Mouse (Mus musculus) kidney, postnatal 25 days (tissue): Measurements from ENCODE around the gene Tubgcp3.
A peak's percentile ranks its signal among the peaks of the same experiment; 100 is the strongest.

ENCODE experiments used
- DNase-seq, 2 experiments: peaks; one replicate each; pipeline ENCODE4 v3.0.0; 2021; ENCODE audit warnings: mixed read lengths in 2 of 2

Tubgcp3 gene

DNA sequence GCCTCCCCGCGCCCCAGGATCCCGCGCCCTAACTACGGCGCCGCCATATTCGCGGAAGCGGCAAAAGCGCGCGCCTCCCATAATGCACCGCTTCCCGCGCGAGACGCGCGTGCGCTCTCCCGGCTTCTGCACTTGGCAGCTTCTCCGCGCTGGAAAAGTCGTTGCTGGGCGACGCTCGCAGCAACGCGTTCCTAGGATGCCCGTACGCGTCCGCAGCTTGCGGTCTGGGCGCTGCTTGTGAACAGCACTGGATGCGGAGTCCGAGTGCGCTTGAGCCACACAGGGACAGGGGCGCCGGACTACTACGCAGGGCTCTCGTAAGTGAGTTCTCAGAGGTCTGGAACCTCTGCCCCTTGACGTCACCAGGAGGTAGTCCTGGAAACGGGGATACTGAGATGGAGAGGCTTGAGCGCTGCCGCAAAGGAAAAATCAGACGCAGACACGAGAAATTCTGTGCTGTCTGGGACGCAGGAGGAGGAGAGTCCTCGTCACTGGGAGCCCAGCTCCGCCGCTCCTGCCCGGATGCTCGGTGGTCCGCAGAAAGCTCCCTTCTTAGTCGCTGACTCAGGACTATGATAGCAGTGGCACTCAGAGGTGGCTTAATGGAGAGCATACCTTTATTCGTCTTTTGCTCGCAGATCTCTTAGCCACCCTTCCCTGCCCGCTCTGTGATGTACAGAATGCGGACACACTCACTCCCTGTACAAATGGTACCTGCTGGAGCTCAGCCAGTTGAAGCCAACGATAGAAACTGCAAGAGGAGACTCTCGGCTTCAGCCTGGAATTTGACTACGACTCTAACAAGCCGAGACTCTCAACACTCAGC, at the start of gene Tubgcp3:
Gene Tubgcp3 (minus strand): TSS at position 193 of the 826 bp plus-strand sequence.
- peak; percentile 90 to 92 for DNase-seq

DNA sequence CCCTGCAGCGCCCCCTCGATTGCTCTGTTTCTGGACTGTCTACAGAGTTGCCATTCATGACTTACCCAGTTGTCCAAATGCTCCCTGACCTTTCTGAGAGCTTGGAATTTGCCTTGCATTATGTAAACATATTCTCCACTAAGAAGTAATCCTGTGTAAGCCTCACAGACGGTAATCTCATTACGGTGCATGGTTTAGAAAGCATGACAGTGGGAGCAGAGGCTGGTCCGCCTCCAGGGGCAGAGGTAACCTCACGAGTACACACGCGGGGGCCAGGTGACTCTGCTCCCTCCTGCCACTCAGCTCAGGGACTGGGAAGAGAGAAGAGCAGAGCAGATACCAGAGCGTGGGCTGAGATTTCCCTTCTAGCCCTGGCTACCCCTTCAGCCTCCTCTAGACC, 47.0 kb upstream of the Tubgcp3 start:
- DNase-seq = peak; percentile 54 to 83

DNA sequence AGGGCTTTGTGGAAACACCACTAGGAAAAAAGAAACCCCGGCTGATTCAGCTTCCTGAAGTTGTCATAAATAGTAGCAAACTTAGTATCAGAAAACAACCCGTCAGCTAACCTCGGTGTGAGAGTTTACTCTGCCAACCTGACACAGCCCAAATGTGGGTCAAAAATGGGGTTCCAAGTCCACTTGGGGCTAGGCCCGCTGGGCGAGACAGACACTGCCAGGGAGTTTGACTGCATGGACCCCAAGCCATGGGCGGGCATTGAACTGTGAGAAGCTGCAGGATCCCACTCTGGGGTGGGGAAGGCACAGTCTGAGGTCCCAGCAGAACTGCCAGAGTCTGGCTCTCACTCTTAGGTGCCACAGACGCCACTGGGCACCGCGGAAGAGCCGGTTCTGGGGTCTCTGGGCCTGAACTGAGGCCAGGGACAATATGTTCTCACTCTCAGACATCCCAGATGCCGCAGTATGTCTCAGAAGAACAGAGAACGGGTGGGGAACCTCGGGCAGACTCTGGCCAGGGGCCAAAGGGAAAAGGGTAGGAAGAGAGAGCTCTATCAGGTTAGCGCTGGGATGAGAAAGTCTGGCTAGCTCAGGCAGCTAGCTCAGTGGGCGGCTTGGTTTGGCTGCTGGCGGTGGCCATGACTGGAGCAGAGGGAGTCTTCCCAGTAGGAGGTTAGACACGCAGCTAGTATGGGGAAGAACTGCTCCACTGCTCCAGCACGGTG, 44.0 kb upstream of the Tubgcp3 start:
- peak; percentile 67 to 85 for DNase-seq

DNA sequence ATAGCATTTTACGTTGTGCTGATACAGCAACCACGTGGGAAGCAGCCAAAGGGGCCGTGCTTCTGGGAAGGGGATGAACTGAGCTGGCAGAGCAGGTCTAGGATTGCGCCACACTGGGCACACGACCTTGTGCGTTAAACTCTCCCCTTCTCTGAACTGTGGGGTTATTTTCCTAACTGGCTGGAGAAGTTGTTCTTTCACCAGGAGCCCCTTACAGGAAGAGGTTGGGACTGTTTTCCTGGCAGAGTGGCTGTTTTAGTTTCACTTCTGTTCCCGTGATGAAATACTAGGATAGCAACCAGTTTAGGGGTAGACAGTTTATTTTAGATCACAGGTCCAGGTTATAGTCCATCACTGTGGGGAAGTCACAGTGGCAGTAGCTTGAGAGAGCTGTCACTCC, 39.6 kb upstream of the Tubgcp3 start:
- DNase-seq = peak in 1 of 2 experiments; percentile 62

DNA sequence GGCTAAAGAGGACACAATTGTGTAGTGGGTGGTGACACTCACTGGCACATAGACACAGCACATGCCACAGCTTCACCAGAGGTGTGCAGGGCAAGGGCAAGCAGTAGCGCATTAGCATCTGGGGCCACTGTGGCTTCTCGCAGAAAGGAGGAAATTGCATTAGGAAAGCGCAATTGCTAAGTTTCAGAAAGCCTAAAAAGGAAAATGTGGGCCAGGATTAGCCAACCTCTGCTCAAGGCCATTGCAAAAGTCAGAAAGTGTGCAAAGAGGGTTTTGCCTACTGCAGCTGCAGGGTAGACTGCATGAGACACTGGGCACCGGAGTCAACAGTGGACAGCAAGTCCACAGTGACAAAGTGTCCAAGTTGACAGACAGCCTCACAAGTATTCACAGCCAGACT, 31.5 kb upstream of the Tubgcp3 start:
- no peak for DNase-seq

DNA sequence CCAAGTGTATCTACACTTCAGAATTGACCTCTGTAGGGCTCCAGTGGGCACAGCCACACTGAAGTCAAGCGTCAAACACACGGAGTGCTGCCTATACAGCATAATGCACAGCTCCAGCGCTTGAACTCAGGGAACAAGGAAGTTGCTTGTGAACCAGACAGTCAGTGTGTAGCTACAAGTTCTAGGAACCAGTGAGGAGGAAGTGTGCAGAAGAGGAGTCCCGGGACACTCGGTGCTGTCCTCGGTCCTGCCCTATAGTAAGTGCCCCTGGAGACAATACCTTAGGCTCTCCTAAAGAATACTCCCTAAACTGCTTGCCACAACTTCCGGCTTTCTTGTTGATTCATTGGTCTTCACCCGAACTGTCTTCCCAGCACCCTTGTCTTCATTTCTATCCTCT, 30.2 kb upstream of the Tubgcp3 start:
- DNase-seq = no peak

DNA sequence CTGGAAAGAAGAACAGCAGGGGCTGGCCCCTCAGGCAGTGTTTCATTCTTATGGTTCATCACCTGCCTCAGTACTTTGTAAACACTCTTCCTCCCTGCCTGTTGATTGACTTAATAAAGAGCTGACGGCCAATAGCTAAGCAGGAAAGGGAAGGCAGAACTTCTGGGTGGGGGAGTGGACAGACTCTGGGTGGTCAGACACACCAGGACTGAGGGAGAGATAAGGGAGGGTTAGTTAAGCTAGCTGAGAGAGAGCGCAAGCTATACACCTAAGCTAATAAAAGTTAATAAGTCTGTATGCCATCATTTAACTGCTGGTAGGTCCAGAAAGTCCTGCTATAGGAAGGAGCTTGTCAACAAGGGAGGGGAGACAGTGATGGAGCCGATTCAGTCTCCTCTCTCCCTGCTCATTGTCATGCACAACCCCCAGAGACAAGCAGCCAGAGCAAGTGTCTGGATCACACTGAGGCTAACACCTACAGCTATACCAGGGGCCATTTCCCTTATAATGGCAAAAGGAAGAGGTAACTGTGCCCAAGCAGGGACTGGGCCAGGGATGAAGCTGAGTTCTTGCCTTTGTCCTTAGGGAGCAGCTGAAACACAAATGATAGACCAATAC, 26.7 kb upstream of the Tubgcp3 start:
- no peak for DNase-seq

DNA sequence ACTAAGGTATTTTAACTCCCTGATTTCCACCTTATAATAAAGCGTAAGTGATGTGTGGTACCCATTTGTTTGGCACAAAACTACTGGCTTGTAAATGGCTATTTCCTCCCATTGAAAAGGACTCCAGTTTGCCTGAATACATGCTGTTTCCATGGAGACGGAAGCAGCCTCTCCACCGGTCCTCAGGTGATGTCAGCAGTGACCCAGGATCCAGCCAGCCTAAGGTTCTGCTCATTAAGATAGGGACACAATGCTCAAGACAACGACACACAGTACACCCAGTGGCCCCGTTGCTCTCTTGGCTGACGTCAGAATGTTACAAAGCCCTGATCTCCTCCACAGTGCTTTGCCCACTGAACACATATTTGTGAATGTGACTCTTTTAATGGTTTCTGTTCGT, 16.8 kb upstream of the Tubgcp3 start:
- DNase-seq = no peak

DNA sequence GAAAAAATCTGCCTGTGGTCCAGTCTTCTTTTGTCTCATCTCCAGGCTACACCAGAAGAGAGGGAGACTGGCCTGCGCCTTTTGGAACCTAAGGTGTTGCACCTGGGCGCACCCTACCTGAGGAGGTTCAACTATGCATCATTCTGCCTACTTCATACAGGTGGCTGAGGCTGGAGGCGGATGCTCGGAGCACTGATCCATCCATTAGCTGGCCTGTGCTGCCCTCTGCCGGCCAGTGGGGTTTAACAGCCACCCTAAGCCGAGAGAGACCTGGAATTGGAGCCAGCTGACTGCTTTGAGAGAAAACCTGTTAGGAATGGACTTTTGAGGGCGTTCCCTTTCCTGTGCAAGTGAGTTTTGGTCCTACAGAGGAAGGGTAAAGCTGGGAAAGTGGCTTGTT, 5.5 kb upstream of the Tubgcp3 start:
- peak; percentile 84 to 91 for DNase-seq

DNA sequence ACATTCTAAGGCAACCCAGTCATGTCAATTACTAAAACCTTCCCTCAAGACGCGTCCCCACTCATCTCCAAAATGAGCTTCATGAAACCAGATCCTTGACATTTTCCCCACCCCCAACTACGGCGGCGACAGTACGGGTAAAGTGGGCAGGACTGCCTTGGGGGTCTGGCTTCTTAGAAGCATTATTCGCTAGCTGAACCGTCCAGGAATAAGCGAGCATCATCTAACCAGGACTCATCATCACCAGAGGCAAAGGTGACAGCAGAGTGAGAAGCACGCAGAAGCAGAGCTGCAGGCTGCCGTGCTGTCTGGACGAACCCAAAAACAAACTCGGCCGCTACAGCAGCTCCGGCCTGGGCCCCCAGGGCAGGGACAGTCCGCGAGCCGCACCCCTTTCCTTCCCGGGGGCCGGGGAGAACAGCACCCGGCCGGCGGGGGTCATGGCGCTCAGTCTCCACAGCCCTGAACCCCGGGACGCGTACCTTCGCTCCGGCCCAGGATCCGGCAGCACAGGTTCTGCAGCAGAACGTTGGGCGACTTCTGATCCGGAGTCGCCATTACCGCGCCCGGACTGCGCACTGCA, 484 bp downstream of the Tubgcp3 start:
- no peak for DNase-seq

DNA sequence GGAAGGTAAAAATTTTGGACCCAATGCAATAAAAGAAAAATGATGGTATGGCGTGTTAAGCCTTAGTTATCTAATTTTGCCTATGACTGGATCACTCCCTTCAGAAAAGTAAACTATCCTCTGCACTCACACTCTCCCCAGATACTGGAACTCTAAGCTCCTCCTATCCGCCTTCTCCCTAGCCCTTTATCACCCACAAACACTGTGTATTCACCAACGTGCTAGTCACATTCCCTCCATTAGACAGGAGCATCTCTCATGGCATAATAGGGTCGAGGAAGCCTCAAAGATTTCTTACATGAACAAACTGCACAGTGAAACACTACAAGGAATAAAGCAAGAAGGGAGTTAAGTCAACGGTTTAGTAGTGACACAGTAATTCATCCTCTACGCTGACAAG, 1.1 kb downstream of the Tubgcp3 start:
- DNase-seq = no peak

DNA sequence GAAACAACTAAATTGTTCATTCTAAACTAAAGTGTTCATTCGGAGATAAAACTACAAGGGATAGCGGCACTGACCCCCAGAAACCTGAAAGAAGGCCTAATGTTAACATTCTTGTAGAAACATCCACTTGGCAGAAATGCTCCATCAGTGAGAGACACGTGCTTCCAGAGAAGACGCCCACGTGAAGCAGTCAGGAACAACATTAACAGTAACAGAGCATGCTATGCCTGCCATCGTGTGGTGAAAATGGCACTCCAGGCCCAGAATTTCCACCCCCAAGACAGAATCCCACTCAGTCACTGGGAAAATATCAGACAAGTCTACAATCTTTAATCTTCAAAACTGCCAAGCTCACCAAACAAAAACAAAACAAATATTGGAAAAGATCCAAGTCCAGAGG, 3.2 kb downstream of the Tubgcp3 start:
- DNase-seq = peak; percentile 31 to 50

DNA sequence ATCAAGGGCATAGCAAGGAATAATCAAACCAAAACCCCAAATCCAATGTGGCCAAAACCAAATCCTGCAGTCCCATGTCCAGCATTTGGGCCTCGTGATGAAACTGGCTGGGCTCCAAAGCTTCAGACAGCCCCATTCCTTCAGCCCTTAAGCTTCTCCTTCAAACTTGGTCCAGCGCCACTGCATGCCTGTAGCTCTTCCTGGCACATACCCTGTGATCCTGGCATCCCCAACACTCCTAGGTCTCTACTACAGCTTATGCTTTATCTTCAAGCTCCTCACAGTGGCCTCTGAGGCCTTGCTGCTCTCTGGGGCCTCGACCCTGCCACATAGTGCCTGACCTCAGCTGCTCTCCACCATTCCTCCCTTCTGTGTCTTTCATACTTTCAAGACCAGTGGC, 5.5 kb downstream of the Tubgcp3 start:
- peak in 1 of 2 experiments; percentile 15 for DNase-seq

DNA sequence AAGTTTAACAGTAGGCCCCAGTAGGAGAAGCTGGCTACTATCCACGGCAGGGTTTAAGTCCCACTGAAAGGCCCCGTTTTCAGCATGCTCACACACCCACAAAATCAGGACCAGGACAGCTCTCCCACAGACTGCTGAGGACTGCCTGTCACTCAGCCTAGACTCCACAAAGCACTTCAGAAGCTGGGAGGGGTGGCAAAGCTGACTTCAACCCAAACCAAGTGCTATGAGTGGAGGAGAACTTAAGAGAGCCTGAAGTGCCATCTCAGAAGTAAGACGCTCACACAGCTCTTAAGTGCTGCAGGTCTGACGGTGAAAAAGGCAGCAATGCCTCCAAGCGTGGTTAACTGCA, 9.0 kb downstream of the Tubgcp3 start:
- no peak for DNase-seq

DNA sequence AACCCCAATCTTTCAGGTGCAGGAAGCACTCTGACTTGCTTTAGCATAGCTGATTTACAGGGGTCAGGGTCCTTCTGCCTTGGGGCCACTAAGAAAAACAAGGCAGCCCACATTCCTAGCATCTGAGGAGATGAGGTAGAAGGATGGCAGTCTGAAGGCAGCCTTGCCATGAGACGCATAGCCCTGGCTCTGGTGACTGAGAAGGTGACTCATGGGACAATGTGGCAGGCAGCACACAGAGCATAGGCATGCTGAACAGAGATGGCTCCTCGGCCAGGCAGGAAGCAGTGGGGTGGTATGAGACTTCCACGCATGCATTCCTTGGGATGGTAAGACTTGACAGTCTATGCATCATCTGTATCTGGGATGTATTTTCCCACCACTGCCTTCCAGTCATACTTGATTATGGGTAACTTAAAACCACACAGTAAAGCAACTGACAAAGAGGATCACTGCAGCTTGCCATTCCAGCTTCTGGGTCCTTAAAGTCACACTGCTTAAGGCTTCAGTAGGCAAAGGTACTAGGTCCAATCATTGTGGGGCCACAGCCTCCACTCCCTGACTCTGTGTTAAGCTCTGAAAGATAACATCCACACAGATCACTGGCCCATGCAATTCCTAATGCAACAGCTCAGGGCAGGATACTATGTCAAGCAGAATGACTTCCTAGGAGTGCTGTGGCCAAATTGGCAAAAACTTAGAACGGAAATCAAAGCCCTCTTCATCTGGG, 9.5 kb downstream of the Tubgcp3 start:
- no peak for DNase-seq

DNA sequence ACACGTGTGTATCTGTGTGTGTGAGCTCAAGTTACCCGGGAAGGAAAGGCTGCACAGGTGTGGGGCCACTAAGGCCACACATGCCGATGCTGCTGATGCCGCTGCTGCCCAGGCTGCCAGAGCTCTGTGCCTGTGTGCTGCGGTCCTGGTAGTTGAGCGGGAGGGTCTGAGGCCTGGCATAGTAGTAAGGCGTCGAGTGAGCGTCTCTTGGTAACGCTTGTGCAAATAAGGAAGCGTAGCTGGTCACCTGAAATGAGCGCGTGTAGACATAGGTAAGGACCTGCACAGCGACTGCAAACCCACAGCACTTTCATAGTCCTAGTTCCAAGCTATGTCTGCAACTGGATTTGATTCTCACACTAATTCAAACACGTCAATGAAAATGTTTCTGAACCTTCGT, 14.6 kb downstream of the Tubgcp3 start:
- DNase-seq = no peak

DNA sequence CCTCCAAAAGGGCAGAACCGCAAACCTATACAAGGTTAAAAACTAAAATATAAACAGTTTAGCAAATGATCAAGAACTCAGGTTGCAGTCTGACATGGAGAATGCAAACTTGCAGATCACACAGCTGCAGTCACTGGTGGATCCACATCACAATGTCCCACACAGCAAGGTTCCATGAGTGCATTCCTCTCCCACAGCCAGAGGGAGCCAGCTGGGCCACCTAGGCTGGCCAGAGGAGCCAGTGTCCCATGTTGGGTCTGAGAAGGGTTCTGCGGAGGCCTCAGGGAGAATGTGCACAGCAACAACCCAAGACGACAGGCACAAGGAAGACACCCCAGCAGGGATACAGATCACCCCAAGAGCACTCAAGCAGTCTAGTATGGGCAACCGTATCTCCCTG, 20.8 kb downstream of the Tubgcp3 start:
- no peak for DNase-seq

DNA sequence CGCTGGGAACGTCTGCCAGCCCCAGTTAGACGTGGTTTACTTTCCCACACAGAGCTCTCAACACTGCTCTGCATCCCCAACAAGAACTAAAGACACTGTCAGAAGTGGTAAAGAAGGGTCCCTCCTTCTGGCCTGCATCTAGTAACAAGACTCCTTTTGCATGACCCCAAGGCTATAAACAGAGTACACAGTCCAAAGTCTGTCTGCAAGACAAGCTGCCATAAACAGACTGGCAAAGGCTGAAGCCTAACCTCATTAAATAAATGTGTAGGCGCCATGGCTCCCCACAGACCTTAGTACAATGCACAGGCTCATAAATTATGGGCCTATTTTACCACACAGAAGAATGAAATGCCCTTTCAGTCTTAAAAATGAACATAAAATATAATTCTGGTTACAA, 21.6 kb downstream of the Tubgcp3 start:
- DNase-seq = no peak

DNA sequence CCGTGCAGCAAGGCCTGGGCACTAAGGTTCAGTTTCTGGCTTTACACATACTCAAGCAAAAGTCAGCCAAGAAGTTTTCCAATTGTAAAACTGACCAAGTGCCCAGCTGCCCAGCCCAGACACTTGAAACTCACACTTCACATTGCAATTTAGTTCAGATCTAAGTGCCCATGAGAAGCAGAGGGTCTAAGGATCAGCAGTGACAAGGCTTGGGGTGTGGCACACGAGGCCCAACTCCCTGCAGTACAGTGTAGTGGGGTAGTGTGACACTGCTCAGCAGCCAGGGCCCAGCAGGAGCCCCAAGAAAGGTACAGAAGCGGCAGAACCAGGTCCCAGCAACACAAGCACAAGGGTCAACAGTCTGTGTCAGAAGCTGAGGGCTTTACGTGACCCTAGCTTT, 23.1 kb downstream of the Tubgcp3 start:
- DNase-seq = no peak

DNA sequence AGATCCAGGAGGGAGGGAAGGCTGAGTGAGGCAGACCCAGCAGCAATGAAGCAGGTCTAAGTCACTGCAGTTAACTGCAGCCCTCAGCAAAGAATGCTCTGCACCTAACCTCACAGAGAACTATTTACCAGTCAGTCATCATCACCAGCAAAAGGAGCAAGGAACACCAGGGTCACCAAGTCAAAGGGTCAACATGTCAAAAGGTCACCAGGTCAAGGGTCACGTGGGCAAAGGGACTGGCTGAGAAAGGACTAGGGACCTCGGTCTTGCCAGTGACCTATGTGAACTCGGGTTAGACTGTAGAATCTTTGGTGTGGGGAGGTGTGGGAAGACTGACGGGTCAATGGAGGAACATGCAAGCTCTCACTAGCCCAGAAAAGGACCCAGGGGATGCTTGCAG, 25.5 kb downstream of the Tubgcp3 start:
- peak in 1 of 2 experiments; percentile 14 for DNase-seq

DNA sequence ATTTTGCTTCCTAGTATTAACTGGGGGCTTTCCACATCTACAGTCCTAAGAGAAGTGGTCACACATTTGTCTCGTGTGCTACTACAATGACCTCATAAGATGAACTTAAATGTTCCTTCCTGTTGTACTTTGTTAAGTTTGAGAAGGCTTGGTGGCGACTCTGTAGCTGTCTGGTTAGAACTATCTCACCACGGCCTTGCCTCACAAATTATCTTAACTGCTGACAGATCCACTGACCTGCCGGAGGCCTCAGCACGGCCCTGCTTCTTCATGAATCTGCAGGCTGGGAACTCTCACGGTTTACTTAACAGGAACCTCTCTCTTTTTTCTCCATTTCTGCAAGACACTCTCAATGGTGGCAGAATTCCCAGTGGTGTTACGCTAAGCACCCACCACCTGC, 27.2 kb downstream of the Tubgcp3 start:
- DNase-seq = no peak

DNA sequence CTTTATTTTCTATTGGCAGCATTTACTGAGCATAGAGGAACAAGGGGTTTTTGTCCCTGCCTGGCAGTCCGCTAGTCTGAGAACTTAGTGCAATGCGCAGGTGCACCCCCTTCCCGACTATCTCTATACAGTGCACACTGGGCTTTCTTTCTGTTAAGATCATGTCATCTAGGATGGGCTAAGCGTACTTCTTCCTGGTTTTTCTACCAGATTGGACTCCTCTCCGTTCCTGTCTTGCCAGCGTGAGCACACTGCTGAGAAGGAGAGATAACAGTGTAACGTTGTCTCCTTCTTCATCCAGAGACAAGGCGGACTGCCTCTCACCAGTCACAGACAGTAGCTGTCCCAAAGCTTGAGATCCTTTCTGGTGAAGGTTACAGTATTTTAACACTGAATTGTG, 27.7 kb downstream of the Tubgcp3 start:
- DNase-seq = no peak

DNA sequence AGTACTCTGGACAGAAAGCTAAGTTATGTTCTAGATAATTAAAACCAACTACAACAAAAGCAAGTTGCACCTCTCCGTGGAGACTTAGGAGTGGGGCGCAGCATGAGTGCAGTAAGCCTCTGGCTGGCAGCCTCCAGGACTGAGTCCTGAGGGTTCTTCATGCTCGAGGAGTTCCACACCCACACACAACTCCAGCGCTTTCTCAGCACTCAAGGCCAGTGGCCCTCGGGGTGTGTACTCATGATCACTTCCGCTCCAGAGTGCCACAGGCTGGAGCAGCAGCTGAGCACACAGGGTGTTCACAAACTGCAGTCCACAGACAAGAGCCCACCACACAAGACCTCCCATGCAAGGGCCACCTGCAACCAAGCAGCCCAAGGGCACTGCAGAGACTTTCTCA, 30.5 kb downstream of the Tubgcp3 start:
- no peak for DNase-seq
